Mouse (Mus musculus) myocyte (in vitro differentiated cells): ENCODE data around the gene Dync1h1.

Experiments
- E2F4 ChIP-seq: IDR thresholded peaks from one replicate; pipeline ENCODE4 v1.6.1; 2011; ENCODE audit warnings: mild to moderate bottlenecking, control low read depth, moderate library complexity; ENCODE audit not compliant: insufficient read depth
- POLR2A ChIP-seq: IDR thresholded peaks from one replicate; pipeline ENCODE4 v1.6.1; 2011; ENCODE audit warnings: low read depth, mild to moderate bottlenecking, control low read depth, moderate library complexity; ENCODE audit not compliant: insufficient read length

- no peak for TF ChIP-seq E2F4
- TF ChIP-seq POLR2A: no peak
Measured at GRCm38 (mm10) chr12:110606161-110606560, 4.9 kb downstream of the Dync1h1 start.
